Mouse (Mus musculus) hindbrain, embryonic 13.5 days (tissue): Measurements from ENCODE around the gene Myo10. TPM values are rescaled to one million over a fixed set of nuclear protein-coding genes. Genes with fewer than 3 reads are reported as not detected.

Source experiments
- ATAC-seq: fragments of 200-750 bp; cut with Nextera tagmentation; 2 replicates; pipeline ENCODE4 v1.8.0; 2017; ENCODE audit warnings: moderate TSS enrichment; ENCODE audit not compliant: low FRiP score
- H3K27ac ChIP-seq: fragments of 300-500 bp; sonication (generic); 2 replicates; pipeline ENCODE4 v1.5.1; 2015; ENCODE audit warnings: inconsistent platforms, mild to moderate bottlenecking, moderate library complexity
- H3K27me3 ChIP-seq: fragments of 300-500 bp; sonication (generic); 2 replicates; pipeline ENCODE4 v1.6.1; 2015; ENCODE audit warnings: mild to moderate bottlenecking, inconsistent platforms
- H3K36me3 ChIP-seq: fragments of 300-500 bp; sonication (generic); 2 replicates; pipeline ENCODE4 v1.6.1; 2015; ENCODE audit warnings: mild to moderate bottlenecking, inconsistent platforms
- H3K4me1 ChIP-seq: fragments of 300-500 bp; sonication (generic); replicated peaks from 2 replicates; pipeline ENCODE4 v1.6.1; 2015; ENCODE audit warnings: inconsistent platforms
- H3K4me2 ChIP-seq: fragments of 300-500 bp; sonication (generic); 2 replicates; pipeline ENCODE4 v1.6.1; 2015; ENCODE audit warnings: inconsistent platforms, mild to moderate bottlenecking, moderate library complexity
- H3K4me3 ChIP-seq: fragments of 300-500 bp; sonication (generic); 2 replicates; pipeline ENCODE4 v1.5.1; 2015; ENCODE audit warnings: mild to moderate bottlenecking, inconsistent platforms
- H3K9ac ChIP-seq: fragments of 300-500 bp; sonication (generic); 2 replicates; pipeline ENCODE4 v1.6.1; 2015; ENCODE audit warnings: mild to moderate bottlenecking, inconsistent platforms
- H3K9me3 ChIP-seq: fragments of 300-500 bp; sonication (generic); 2 replicates; pipeline ENCODE4 v1.6.1; 2016; ENCODE audit warnings: inconsistent platforms
- WGBS: fragments of 180-500 bp; shearing (Covaris S2); methylation state at CpG from one replicate; pipeline ENCODE4 v1.1.7; 2015; 5-methylcytosine and 5-hydroxymethylcytosine counted together
- polyA plus RNA-seq: library from polyadenylated mRNA; unstranded; fragments of >200 nt; fragmentation: Nextera tagmentation; extraction: Ambion mirVana; gene quantifications from 2 replicates; pipeline ENCODE4 v1.2.1, GENCODE M21; 2015

Myo10 gene
- polyA plus RNA-seq, 1 experiment from 2014 or later: 26.6 TPM

DNA sequence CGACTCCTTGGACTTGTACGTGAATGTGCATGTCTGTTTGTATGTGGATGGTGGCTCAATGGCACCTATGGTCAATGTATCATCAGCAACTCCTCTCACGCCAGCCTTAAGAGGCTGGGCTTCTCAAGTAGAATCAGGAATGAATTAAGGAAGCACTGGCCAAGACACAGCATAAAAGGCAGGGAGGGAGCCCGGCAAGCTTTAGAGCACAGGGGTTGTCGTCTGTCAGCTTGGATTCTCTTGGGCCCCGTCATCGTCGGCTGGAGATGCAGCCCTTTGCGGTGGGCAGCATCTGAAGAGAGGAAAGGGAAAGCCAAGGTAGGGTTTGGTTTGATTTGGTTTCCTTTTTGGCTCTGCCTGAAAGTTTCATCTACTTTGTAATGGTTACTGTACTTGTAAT is 130.7 kb downstream of the Myo10 start:
- no peaks in the 10 kb centered on the region for H3K27me3 ChIP-seq
- no peaks in the 10 kb centered on the region for H3K9me3 ChIP-seq
- peak overlapping the region; percentile 55; the same call in 1 of the 2 replicates for H3K9ac ChIP-seq
- no peak for ATAC-seq
- peak overlapping the region; percentile 34 for H3K4me3 ChIP-seq
- peak overlapping the region; percentile 46 for H3K4me2 ChIP-seq
- WGBS: 15% methylated on average over 9 of the region's 9 CpGs
- H3K4me1 ChIP-seq: peaks cover 32% of the 10 kb centered on the region
- H3K36me3 ChIP-seq: no peaks in the 10 kb centered on the region
- peak overlapping the region; percentile 91 for H3K27ac ChIP-seq

DNA sequence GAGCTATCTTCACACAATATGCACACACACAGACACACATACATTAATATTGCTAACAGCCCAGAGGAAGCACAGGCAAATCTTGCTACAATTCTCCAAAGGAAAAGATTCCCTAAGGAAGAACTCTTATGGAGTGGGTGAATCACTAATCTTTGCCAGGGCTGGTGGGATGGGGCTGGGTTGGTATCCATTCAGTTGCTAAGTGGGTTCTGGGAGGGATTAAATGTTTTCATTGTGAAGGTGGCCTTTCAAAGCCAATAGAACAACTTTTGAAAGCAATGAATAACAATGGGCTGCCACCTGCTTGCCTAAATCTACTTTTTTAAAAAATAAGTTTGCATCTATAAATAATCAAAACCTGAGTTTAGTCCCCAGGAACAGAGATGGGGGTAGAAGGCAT is 131.6 kb downstream of the Myo10 start:
- H3K9me3 ChIP-seq: no peaks in the 10 kb centered on the region
- H3K27me3 ChIP-seq: no peaks in the 10 kb centered on the region
- H3K27ac ChIP-seq: peak overlapping the region; percentile 91
- peaks cover 41% of the 10 kb centered on the region for H3K4me1 ChIP-seq
- H3K36me3 ChIP-seq: no peaks in the 10 kb centered on the region
- peak overlapping the region; percentile 46 for H3K4me2 ChIP-seq
- peak overlapping the region; percentile 34 for H3K4me3 ChIP-seq
- ATAC-seq: no peak
- H3K9ac ChIP-seq: peak overlapping the region; percentile 67; the same call in 1 of the 2 replicates

DNA sequence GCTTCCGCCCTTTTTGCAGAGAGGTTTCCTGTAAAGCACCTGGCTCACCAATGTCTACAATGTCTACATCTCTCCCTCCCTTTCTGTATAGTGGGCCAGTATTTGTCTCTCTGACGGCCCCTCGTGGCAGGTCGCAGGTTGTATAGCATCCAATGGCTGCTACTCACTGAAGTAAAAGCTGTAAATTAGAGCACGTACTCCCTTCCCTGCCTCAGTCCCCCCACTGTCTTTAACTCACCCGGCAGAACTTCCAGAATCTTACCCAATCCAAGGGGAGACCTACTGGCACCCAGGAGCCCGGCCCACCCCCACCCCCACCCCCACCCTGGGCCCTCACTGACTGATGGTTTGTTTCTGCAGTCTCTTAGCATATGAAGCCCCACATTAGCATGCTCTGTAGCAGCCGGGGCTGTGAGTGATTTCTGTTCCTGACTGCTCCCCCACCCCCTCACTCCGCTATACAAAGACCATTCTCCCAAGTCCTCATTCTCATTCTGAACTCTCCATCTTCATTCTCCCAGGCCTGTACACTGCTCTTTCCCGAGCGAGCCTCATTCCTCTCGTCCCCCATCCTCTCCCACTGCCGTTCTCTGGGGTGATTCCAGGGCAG is 132.1 kb downstream of the Myo10 start:
- no peaks in the 10 kb centered on the region for H3K36me3 ChIP-seq
- peak overlapping the region; percentile 67 for H3K9ac ChIP-seq
- no peaks in the 10 kb centered on the region for H3K27me3 ChIP-seq
- peaks cover 47% of the 10 kb centered on the region for H3K4me1 ChIP-seq
- H3K4me3 ChIP-seq: peak overlapping the region; percentile 34
- 16% methylated on average over 13 of the region's 13 CpGs for WGBS
- H3K27ac ChIP-seq: peak overlapping the region; percentile 91
- no peaks in the 10 kb centered on the region for H3K9me3 ChIP-seq
- H3K4me2 ChIP-seq: peak overlapping the region; percentile 46
- peak; percentile 86 for ATAC-seq

DNA sequence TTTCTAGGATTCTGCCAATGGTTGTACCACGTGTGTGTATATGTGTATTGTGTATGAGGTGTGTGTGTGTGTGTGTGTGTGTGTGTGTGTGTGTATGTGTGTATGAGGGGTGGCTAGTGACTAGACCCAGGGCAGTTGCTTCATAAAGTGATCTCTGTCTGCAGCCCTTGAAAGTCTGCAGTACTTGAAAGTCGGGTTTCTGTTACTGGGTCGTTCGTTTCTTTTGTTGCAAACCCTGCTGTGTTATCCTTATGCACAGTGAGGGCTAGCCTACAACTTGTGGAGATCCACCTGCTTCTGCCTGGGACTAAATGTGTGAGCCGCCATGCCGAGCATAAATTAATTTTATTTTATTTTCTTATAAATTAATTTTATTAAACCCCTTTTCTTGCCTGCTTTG is 133.2 kb downstream of the Myo10 start:
- peak overlapping the region; percentile 34 for H3K4me3 ChIP-seq
- H3K4me1 ChIP-seq: peaks cover 58% of the 10 kb centered on the region
- no peaks in the 10 kb centered on the region for H3K27me3 ChIP-seq
- H3K4me2 ChIP-seq: peak overlapping the region; percentile 46
- H3K36me3 ChIP-seq: no peaks in the 10 kb centered on the region
- peak overlapping the region; percentile 67; the same call in 1 of the 2 replicates for H3K9ac ChIP-seq
- 35% methylated on average over 6 of the region's 6 CpGs for WGBS
- H3K9me3 ChIP-seq: no peaks in the 10 kb centered on the region
- ATAC-seq: no peak
- H3K27ac ChIP-seq: peak overlapping the region; percentile 91

DNA sequence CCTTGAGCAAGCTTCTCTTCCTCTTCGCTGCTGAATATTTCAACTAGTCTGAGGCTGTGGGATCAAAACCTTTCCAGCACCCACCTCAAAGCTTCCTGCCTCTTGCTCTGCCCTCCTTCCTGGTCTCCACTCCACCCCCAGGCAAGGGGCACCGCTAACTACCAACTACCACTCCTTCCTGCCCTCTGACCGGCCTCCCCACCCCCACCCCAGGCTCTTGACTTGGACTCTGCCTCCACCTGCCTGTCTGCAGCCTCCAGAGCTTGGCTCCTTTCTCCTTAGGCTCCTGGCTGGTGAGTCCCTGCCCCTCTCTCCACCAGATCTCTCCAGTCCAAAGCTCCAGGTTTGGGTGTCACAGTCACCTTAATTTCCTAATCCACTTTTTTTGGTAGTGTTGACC is 133.7 kb downstream of the Myo10 start:
- Histone ChIP-seq H3K27me3 (no peaks in the 10 kb centered on the region), H3K36me3 (no peaks in the 10 kb centered on the region), H3K4me1 (peaks cover 62% of the 10 kb centered on the region), H3K4me3 (peak overlapping the region; percentile 8), H3K27ac (peak overlapping the region; percentile 91; the same call in 1 of the 2 replicates), H3K4me2 (peak overlapping the region; percentile 46), H3K9ac (no peak overlapping the region), H3K9me3 (no peaks in the 10 kb centered on the region)
- 29% methylated on average over 3 of the region's 3 CpGs for WGBS
- ATAC-seq: no peak

DNA sequence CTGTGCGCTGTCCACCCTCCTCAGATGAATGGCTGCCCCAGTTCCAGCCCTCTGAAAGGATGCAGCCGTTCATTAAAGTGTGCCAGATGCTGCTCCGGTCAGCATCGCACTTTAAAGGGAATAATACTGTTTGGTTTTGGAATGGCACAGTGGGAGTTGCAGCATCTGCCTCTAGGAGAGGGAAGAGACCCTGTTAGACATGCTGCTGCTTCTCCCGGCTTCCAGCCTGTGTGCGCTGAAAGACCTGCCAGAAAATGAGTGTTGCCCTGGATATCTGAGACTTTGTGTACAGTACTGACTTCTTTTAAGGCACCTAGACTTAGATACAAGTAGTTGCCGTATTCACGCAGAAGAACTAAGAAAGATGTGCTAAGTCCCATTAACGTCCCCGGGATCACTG is 135.7 kb downstream of the Myo10 start:
- Histone ChIP-seq H3K36me3 (no peaks in the 10 kb centered on the region), H3K4me1 (peaks cover 74% of the 10 kb centered on the region), H3K27me3 (no peaks in the 10 kb centered on the region), H3K9ac (peak overlapping the region; percentile 29; the same call in 1 of the 2 replicates), H3K4me3 (no peak overlapping the region), H3K9me3 (no peaks in the 10 kb centered on the region), H3K4me2 (peak overlapping the region; percentile 46), H3K27ac (peak overlapping the region; percentile 78)
- WGBS: 24% methylated on average over 10 of the region's 10 CpGs
- ATAC-seq: no peak

DNA sequence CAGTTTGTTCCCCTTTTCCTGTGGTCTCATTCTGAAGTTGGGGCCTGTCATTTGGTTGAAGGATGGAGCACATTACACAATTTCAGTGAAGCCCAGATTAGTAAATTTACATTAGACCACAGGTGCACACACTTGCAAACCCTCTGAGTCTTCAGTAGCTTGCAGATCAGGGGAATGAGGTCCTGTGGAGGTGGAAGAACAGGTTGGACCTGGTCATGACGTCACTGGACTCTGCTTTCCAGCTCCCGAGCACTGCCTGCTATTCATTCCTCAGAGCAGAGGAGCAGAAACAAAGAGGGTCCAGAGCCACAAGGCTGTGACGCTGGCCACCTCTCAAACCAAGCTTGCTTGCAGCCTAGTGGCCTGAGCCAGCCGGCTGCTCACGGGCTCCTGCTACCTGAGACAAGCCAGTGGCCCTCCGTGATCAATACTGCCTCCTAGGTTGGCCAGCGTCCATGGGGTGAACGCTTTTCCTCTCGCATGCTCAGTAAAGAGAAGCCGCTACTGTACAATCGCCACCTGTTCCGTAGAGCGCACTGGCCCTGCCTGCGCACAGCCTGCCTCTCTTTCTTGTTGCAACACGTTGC is 136.3 kb downstream of the Myo10 start:
- H3K27ac ChIP-seq: peak overlapping the region; percentile 78
- peaks cover 77% of the 10 kb centered on the region for H3K4me1 ChIP-seq
- WGBS: 28% methylated on average over 15 of the region's 15 CpGs
- H3K9me3 ChIP-seq: no peaks in the 10 kb centered on the region
- peak overlapping the region; percentile 25 for H3K4me3 ChIP-seq
- no peaks in the 10 kb centered on the region for H3K36me3 ChIP-seq
- no peaks in the 10 kb centered on the region for H3K27me3 ChIP-seq
- no peak for ATAC-seq
- peak overlapping the region; percentile 59 for H3K9ac ChIP-seq
- H3K4me2 ChIP-seq: peak overlapping the region; percentile 46

DNA sequence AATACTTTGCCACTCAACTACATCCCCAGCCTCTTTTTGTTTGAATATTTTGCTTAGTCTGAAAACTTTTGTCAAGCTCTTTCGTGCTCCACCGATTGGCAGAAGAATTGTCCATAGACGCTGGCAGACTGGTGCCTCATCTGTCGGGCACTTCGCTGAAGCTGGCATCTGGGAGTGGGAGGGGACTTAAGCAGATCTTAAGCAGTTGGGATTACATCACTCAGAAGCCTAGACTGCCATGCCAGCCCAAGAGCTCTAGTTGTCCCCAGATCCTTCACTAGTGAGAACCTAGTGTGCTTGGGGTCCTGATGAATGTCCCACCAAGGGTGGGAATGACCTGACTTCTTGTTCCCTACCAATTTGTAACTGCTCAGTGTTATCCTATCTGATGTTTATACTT is 138.0 kb downstream of the Myo10 start:
- H3K9ac ChIP-seq: no peak overlapping the region

DNA sequence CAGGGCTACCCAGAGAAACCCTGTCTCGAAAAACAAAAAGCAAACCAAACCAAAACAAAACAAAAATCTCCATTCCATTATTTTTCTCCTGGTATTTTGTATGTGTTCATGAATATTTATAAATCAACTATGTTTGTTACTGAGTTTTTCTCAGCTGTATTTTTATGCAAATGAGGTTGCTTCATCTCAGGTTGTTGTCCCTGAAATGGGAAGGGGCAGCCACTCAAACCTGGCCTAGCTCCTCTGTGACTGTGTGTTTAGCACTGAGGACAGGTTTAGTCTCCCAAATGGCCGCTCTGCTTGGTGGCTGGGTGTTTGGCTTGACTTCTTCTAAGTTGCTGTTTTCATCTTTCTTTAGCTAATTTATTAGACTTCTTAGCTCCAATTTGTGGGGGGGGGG is 138.7 kb downstream of the Myo10 start:
- Histone ChIP-seq H3K36me3 (no peaks in the 10 kb centered on the region), H3K9me3 (no peaks in the 10 kb centered on the region), H3K4me3 (0 out of 2 replicates have a peak overlapping the region, but pooled peaks have one; percentile 4), H3K4me1 (peaks cover 84% of the 10 kb centered on the region), H3K27ac (peak overlapping the region; percentile 87), H3K27me3 (no peaks in the 10 kb centered on the region), H3K4me2 (peak overlapping the region; percentile 46), H3K9ac (peak overlapping the region; percentile 43; the same call in 1 of the 2 replicates)
- 43% methylated on average over 2 of the region's 2 CpGs for WGBS
- no peak for ATAC-seq

More for the DNA sequence above, 138.0 kb downstream of the Myo10 start:
- H3K36me3 ChIP-seq: no peaks in the 10 kb centered on the region
- H3K27me3 ChIP-seq: no peaks in the 10 kb centered on the region
- peak overlapping the region; percentile 46 for H3K4me2 ChIP-seq
- H3K4me1 ChIP-seq: peaks cover 77% of the 10 kb centered on the region
- peak overlapping the region; percentile 62; the same call in 1 of the 2 replicates for H3K27ac ChIP-seq
- 35% methylated on average over 5 of the region's 5 CpGs for WGBS
- H3K9me3 ChIP-seq: no peaks in the 10 kb centered on the region
- ATAC-seq: no peak
- H3K4me3 ChIP-seq: peak overlapping the region; percentile 25; the same call in 1 of the 2 replicates

DNA sequence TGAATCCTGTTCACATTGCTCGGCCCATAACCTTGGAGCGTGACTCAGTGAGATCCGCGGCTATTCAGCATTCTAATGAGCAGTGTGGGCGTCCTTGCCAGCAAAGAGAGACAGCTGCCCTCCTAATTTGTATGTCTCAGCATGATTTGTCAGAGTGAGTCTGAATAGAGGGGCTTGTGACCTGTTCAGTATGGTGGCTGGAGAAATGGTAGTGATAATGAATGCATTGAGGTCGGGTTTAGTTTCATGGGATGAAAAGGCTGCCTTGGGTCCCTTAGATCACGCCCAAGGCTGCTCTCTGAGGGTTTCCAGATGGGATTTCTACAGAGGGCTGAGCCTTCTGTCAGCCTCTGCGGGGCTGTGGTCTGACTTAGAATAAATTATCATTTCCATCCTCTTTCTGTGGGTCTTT is 139.5 kb downstream of the Myo10 start:
- H3K9me3 ChIP-seq: no peaks in the 10 kb centered on the region
- peak; percentile 73 for ATAC-seq
- H3K4me2 ChIP-seq: peak overlapping the region; percentile 38
- no peaks in the 10 kb centered on the region for H3K36me3 ChIP-seq
- H3K9ac ChIP-seq: peak overlapping the region; percentile 43; the same call in 1 of the 2 replicates
- H3K4me1 ChIP-seq: peaks cover 85% of the 10 kb centered on the region
- 5% methylated on average over 8 of the region's 8 CpGs for WGBS
- H3K27ac ChIP-seq: peak overlapping the region; percentile 87
- H3K4me3 ChIP-seq: 0 out of 2 replicates have a peak overlapping the region, but pooled peaks have one; percentile 4
- no peaks in the 10 kb centered on the region for H3K27me3 ChIP-seq

DNA sequence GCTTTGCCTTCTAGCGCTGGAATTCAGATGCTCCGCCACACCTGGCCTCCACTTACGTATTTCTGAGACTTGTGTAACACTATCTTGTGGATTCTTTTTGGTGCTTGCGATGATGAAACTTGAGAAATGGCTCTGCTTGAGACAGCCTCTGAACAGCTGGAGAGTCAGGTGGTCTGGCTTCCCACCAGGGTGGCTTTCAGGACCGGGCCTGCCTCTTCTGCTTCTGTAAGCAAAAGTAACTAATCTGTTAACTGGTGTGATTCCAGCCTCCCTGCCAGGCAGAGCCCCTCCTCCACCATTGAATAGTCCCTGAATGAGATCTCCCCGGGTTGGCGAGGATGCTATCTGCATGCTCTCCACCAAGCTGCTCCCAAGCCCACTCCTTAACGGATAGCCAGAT is 140.0 kb downstream of the Myo10 start:
- WGBS: 6% methylated on average over 8 of the region's 8 CpGs
- peak overlapping the region; percentile 43 for H3K9ac ChIP-seq
- no peak overlapping the region for H3K4me3 ChIP-seq

DNA sequence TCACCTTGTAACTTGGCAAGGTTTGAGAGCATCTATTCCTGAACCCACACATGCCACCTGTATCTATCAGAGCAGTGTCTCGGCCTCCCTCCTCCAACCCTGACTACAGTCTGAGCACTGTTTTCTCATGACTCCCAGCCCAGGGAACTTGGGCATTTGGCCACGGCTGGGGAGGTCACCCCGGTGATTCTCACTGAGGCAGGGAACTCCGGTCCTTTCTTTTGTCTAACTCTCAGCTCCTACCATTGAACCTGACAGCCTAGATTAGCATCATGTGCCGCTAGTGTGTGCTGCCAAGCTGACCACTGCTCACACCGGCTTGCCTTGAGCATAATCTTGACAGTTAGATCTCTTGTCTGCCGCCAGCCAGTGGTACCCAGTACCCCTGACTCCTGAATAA is 140.8 kb downstream of the Myo10 start:
- Histone ChIP-seq H3K36me3 (no peaks in the 10 kb centered on the region), H3K4me2 (peak overlapping the region; percentile 38), H3K4me1 (peaks cover 91% of the 10 kb centered on the region), H3K27me3 (no peaks in the 10 kb centered on the region), H3K9me3 (no peaks in the 10 kb centered on the region), H3K9ac (peak overlapping the region; percentile 43; the same call in 1 of the 2 replicates), H3K27ac (peak overlapping the region; percentile 87), H3K4me3 (no peak overlapping the region; the same call in 1 of the 2 replicates)
- ATAC-seq: 0 out of 2 replicates have a peak, but pooled peaks have one; percentile 1
- 22% methylated on average over 7 of the region's 7 CpGs for WGBS

More for the DNA sequence above, 140.0 kb downstream of the Myo10 start:
- H3K27me3 ChIP-seq: no peaks in the 10 kb centered on the region
- no peaks in the 10 kb centered on the region for H3K9me3 ChIP-seq
- peak overlapping the region; percentile 87 for H3K27ac ChIP-seq
- ATAC-seq: peak; percentile 57
- peaks cover 89% of the 10 kb centered on the region for H3K4me1 ChIP-seq
- no peaks in the 10 kb centered on the region for H3K36me3 ChIP-seq
- H3K4me2 ChIP-seq: peak overlapping the region; percentile 38
